Mouse (Mus musculus) olfactory bulb, adult 2 months (tissue): ENCODE results near the gene Agps.

Source experiments
- CTCF ChIP-seq: fragments of 200-500 bp; IDR thresholded peaks from 2 replicates; pipeline ENCODE4 v1.5.1; 2012; ENCODE audit warnings: low read depth, mild to moderate bottlenecking, low read length, moderate library complexity; ENCODE audit not compliant: insufficient read depth
- POLR2A ChIP-seq: fragments of 200-500 bp; IDR thresholded peaks from 2 replicates; pipeline ENCODE4 v1.6.1; 2012; ENCODE audit warnings: mild to moderate bottlenecking, low read depth, low read length, moderate library complexity; ENCODE audit not compliant: insufficient read depth

- no peak for TF ChIP-seq POLR2A
- no peak for TF ChIP-seq CTCF
Observed at GRCm38 (mm10) chr2:75964972-75965371, 133.0 kb downstream of the Agps start.
